Mouse (Mus musculus) ES-E14 (cell line): ENCODE results near the gene Tmcc2.

ENCODE experiments used
- CHD2 ChIP-seq: IDR thresholded peaks from 2 replicates; pipeline ENCODE4 v1.6.1; 2014; ENCODE audit warnings: mild to moderate bottlenecking, low read depth, low read length, inconsistent platforms
- HCFC1 ChIP-seq: IDR thresholded peaks from 2 replicates; pipeline ENCODE4 v1.6.1; 2012; ENCODE audit warnings: low read length, inconsistent platforms, borderline replicate concordance; ENCODE audit not compliant: insufficient read depth
- MAFK ChIP-seq: IDR thresholded peaks from 2 replicates; pipeline ENCODE4 v1.6.1; 2014; ENCODE audit warnings: mild to moderate bottlenecking, low read depth, low read length, inconsistent platforms; ENCODE audit not compliant: insufficient read depth

DNA sequence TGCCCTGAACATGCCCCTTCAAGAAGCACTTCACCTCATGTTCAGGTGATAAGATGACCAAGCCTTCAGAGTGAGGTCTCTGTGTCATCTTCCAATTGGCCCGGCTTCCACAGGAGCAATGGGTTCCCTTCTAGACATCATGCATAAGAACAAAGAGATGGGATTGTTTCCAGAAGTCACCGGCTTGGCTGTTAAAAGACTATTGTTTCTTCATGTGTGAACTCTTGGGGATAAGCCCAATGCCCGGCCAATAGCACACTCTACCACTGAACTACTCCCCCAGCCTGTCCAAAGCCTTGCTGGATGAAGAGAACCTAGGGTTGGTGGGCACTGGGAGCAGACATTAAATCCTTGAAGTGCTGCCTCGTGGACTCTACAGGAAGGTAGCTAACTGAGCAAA lies 45.6 kb downstream of the Tmcc2 start:
- TF ChIP-seq CHD2 (no peak), MAFK (no peak), HCFC1 (no peak)
